Mouse (Mus musculus): ENCODE data around the gene Rpap1. TPM values are rescaled to one million over a fixed set of nuclear protein-coding genes. Genes with fewer than 3 reads are reported as not detected.

Rpap1 gene
- polyA plus RNA-seq, 1 experiment: 14.6 TPM

GRCm38 (mm10) chr2:119799181-119799960 is 12.0 kb upstream of the Rpap1 start:
- no peak for DNase-seq (ENCODE audit: extremely low spot score in 1 of 2, low spot score in 1 of 2)

GRCm38 (mm10) chr2:119798246-119798927 is 11.1 kb upstream of the Rpap1 start:
- no peak for DNase-seq (ENCODE audit: extremely low spot score in 1 of 2, low spot score in 1 of 2)

GRCm38 (mm10) chr2:119797279-119797783 is 10.0 kb upstream of the Rpap1 start, which contains the start of gene Tyro3:
Gene Tyro3, plus strand, starts transcription at chr2:119797733.
- peak; percentile 78 to 79 for DNase-seq (ENCODE audit: extremely low spot score in 1 of 2, low spot score in 1 of 2)

GRCm38 (mm10) chr2:119789996-119790395 is 2.7 kb upstream of the Rpap1 start:
- DNase-seq (ENCODE audit: extremely low spot score in 1 of 2, low spot score in 1 of 2): no peak

DNA sequence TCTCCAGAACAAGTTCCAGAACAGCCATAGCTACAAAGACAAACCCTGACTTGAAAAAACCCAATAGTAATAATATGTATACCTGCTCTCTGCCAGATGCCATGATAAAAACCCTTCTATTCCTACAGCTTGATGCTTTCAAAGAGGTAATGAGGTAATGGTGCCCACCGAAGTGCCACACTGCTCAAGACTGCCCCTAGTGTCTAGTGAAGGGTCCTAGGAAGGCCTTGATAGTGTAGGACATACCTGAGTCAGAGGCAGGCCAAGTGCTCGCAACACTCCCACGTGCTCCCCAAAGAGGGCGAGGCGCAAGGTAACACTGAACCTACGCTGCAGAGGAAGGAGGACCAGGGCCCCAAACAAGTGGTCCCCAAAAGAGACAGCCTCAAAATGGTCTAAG is 20.1 kb downstream of the Rpap1 start:
- DNase-seq (ENCODE audit: extremely low spot score in 1 of 2, low spot score in 1 of 2): no peak

DNA sequence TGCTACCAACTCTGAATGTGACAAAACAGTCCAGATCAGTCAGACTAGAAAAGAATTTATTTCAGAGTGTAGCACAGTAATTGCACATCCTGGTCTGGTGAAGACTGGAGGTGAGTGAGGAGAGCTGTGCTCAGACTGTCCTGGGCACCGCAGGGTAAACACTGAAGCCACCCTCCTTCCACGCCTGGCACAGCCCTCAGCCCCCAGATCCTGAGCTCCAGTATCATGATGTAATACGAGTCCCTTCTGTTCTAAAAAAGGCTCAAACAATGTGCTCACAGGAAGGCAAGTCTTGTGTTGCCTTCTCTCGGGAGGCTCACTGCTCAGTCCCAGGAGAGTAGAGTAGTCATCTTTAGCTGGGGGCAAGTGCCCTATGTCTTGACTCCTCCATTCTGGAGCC is 23.4 kb downstream of the Rpap1 start:
- no peak for DNase-seq (ENCODE audit: extremely low spot score in 1 of 2, low spot score in 1 of 2)

- no peak for DNase-seq (ENCODE audit: extremely low spot score in 1 of 2, low spot score in 1 of 2)
Observed at GRCm38 (mm10) chr2:119762276-119762675, 25.1 kb downstream of the Rpap1 start.

- DNase-seq (ENCODE audit: extremely low spot score in 1 of 2, low spot score in 1 of 2): no peak
Observed at GRCm38 (mm10) chr2:119760251-119760650, 27.1 kb downstream of the Rpap1 start, which contains the start of gene Ltk. Gene Ltk, minus strand, starts transcription at chr2:119760431.

GRCm38 (mm10) chr2:119758844-119759835 is 28.2 kb downstream of the Rpap1 start:
- no peak for DNase-seq (ENCODE audit: extremely low spot score in 1 of 2, low spot score in 1 of 2)

GRCm38 (mm10) chr2:119758101-119758843 is 29.1 kb downstream of the Rpap1 start:
- no peak for DNase-seq (ENCODE audit: extremely low spot score in 1 of 2, low spot score in 1 of 2)

- DNase-seq (ENCODE audit: extremely low spot score in 1 of 2, low spot score in 1 of 2): no peak
Observed at GRCm38 (mm10) chr2:119757601-119758100, 29.7 kb downstream of the Rpap1 start.

GRCm38 (mm10) chr2:119749260-119749659 is 38.1 kb downstream of the Rpap1 start:
- DNase-seq (ENCODE audit: extremely low spot score in 1 of 2, low spot score in 1 of 2): no peak

DNA sequence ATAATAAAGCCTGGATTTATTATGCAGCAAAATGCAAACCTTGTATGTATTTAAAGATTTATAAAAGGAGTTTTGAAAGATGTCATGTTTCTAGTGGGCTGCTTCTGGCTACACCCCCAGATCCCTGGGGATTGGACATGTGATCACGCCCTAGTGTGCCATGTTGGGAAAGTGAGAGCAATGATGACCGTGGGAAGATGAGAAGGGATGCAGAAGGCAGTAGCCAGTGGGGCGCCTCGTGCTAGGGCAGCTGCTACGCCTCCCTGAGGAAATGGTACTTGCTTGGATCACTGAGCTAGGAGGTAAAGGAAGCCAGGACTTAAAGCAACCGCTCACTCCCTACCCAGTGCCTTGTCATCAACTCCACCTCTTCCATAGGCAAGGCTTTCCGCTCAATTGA is 39.8 kb downstream of the Rpap1 start:
- peak; percentile 83 to 86 for DNase-seq (ENCODE audit: extremely low spot score in 1 of 2, low spot score in 1 of 2)

GRCm38 (mm10) chr2:119745281-119745680 is 42.1 kb downstream of the Rpap1 start:
- peak in 1 of 2 experiments; percentile 58 for DNase-seq (ENCODE audit: extremely low spot score in 1 of 2, low spot score in 1 of 2)

GRCm38 (mm10) chr2:119744163-119745111 is 42.9 kb downstream of the Rpap1 start:
- no peak for DNase-seq (ENCODE audit: extremely low spot score in 1 of 2, low spot score in 1 of 2)

DNA sequence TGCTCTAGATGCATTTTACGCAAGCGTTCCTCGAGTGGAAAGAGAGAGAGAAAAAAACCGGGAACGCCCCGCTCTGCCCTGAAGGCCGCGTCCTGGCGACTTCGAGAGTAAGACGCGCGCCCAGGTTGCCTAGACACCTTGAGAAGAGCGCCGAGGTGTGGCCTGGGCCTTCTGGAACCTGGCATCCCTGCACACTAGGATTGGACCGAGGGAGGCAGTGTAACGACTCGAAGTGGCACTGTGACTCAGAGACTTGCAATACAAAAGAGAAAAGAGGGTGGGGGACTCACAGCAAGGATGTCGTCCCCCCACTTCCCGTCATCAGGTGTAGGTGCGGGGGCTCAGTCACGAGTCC is 43.6 kb downstream of the Rpap1 start:
- DNase-seq (ENCODE audit: extremely low spot score in 1 of 2, low spot score in 1 of 2): no peak

DNA sequence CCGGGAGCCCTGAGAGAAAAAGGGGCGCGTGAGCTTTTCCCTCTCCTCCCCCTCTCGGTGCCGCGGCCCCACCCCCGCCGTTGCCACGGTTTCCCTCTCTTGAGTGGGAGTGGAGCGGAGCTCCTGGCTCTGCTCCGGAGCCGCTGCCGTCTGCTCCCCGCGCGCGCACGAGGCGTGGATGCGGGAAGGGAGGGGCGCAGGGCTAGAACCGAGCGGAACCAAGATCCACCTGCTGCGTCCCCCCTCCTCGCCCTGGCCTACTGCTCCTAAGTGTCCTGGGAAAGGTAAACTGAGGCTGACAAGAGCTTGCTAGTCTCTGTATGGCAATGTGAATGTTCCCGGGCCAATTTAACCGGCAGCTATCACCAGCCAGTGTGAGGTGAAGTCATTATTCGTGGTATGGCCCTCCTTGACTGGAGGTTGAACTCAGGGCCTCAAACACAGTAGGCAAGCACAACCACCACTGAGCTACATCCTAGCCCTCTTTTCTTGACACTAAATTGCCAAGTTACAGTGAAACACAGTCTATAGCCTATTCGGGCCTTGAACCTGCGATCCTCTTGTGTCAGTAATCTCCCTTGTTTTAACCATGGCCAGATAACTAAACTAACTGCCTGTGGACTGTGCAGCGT is 44.0 kb downstream of the Rpap1 start:
- DNase-seq (ENCODE audit: extremely low spot score in 1 of 2, low spot score in 1 of 2): peak in 1 of 2 experiments; percentile 76
